Mouse (Mus musculus): ENCODE data around the gene Mst1r. TPM values are rescaled to one million over a fixed set of nuclear protein-coding genes. Genes with fewer than 3 reads are reported as not detected.

Mst1r gene
- total and polyA plus RNA-seq, 2 experiments from 2014 or later = 0.69 to 2.7 TPM

DNA sequence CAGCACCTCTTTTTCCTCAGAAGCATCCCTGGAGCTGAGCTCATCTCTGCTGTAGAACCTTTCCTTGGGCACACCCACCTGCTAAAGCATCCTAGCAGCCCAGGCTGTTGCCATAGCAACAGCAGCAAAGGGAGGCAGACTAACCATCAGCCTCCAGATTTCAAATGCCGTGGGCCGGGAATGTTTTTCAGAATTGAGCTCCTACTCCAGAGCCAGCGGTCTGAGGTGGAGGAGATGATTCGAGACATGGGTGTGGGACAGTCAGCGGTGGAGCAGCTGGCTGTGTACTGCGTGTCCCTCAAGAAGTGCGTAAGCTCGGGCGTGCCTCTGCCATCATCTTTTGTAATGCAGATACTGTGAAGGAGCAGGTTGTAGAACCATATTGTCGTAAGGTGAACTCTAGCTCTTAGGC, 54.7 kb downstream of the Mst1r start:
- ATAC-seq (peak; percentile 54; the same call in 1 of the 2 replicates), DNase-seq (ENCODE audit: low spot score) (peak; percentile 81)
- H3K27me3 ChIP-seq (ENCODE audit: insufficient read depth, low read length) = no peaks in the 10 kb centered on the region
- TF ChIP-seq CTCF (IDR thresholded peaks at IDR 0.05; ENCODE audit: low read depth) = no peak
- no peak overlapping the region for H3K9ac ChIP-seq (replicated peaks; ENCODE audit: low read length)
- H3K9me3 ChIP-seq (ENCODE audit: low read length) = no peaks in the 10 kb centered on the region
- peak overlapping the region; percentile 33; the same call in 1 of the 2 replicates for H3K4me2 ChIP-seq (ENCODE audit: low read depth, low read length)
- no peak overlapping the region for H3K4me3 ChIP-seq (ENCODE audit: low read length)
- peaks cover 7% of the 10 kb centered on the region for H3K4me1 ChIP-seq (ENCODE audit: insufficient read depth, low read length)
- peak overlapping the region; percentile 87 for H3K27ac ChIP-seq
- H3K36me3 ChIP-seq (ENCODE audit: insufficient read depth, low read length) = no peaks in the 10 kb centered on the region; the same call in 1 of the 2 replicates
- 58% methylated on average over 10 of the region's 10 CpGs for WGBS

DNA sequence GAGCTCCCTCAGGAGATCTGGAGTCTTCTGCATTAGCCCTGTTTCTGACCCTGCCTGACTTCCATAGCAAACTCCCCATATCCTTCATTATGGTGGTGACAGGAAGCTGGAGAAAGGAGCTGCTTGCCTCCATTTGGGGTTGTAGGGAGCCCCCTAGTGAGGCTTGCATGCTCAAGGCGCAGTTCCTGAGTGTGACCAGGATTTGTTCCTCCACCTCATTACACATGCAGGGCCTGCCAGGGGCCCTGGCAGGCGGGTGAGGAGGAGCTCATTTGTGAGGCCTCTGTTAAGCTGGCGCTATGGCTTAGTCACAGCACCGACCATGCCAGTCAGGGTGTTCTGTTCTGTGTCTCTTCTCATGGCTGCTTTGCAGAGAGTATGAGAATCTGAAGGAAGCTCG, 55.2 kb downstream of the Mst1r start:
- H3K4me2 ChIP-seq (ENCODE audit: low read depth, low read length) = no peak overlapping the region
- ATAC-seq (peak; percentile 61), DNase-seq (ENCODE audit: low spot score) (peak; percentile 76)
- no peak overlapping the region; the same call in 1 of the 2 replicates for H3K9ac ChIP-seq (replicated peaks; ENCODE audit: low read length)
- TF ChIP-seq CTCF (IDR thresholded peaks at IDR 0.05; ENCODE audit: low read depth) = peak; percentile 67
- H3K36me3 ChIP-seq (ENCODE audit: insufficient read depth, low read length) = no peaks in the 10 kb centered on the region; the same call in 1 of the 2 replicates
- H3K27me3 ChIP-seq (ENCODE audit: insufficient read depth, low read length) = no peaks in the 10 kb centered on the region
- H3K4me3 ChIP-seq (ENCODE audit: low read length) = no peak overlapping the region
- H3K9me3 ChIP-seq (ENCODE audit: low read length) = no peaks in the 10 kb centered on the region
- H3K27ac ChIP-seq = peak overlapping the region; percentile 87
- WGBS = 35% methylated on average over 5 of the region's 5 CpGs
- H3K4me1 ChIP-seq (ENCODE audit: insufficient read depth, low read length) = peaks cover 7% of the 10 kb centered on the region

DNA sequence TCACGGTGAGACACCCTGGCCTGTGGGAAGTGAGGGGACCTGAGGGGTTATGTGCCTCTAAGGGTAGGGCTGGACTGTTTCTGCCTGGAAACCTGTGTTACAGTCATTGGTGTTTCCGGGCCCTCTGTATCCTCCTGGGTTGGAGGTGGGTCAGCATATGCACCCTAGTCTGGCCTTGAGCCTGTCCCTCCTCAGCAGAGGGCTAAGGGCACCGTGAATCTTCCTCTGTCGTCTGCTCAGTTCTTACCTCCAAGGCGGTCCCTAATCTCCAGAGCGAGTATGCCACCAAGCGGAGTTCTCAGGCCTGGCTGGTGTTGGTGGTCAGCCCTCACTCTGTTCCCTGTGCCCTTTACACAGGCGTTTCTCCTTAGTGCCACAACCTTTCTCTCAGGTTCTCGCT, 56.2 kb downstream of the Mst1r start:
- TF ChIP-seq CTCF (IDR thresholded peaks at IDR 0.05; ENCODE audit: low read depth) = no peak
- peaks cover 7% of the 10 kb centered on the region for H3K4me1 ChIP-seq (ENCODE audit: insufficient read depth, low read length)
- 96% methylated on average over 9 of the region's 9 CpGs for WGBS

DNA sequence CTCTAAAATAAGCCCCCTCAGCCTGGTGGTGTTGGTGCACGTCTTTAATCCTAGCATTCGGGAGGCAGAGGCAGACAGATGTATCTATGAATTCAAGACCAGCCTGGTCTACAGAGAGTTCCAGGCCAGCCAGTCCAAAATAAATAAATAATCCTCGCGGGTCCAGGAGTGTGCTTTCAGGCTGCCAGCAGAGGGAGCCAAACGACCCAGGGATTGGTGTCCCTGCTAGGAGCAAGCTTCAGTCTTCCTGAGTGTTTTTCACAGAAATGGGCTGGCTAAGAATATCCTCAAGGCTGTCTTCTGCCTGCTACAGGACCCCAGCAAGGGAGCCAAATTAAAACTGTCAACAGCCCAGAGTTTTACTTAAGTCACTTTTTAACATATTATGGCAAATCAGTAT, 57.0 kb downstream of the Mst1r start:
- Histone ChIP-seq H3K4me2 (ENCODE audit: low read depth, low read length) (no peak overlapping the region), H3K9ac (replicated peaks; ENCODE audit: low read length) (no peak overlapping the region), H3K36me3 (ENCODE audit: insufficient read depth, low read length) (no peaks in the 10 kb centered on the region), H3K4me3 (ENCODE audit: low read length) (no peak overlapping the region), H3K27me3 (ENCODE audit: insufficient read depth, low read length) (no peaks in the 10 kb centered on the region), H3K9me3 (ENCODE audit: low read length) (no peaks in the 10 kb centered on the region), H3K4me1 (ENCODE audit: insufficient read depth, low read length) (peaks cover 7% of the 10 kb centered on the region), H3K27ac (no peak overlapping the region)
- peak; percentile 89 for TF ChIP-seq CTCF (IDR thresholded peaks at IDR 0.05; ENCODE audit: low read depth)
- 27% methylated on average over 5 of the region's 5 CpGs for WGBS
- peak; percentile 65 for ATAC-seq
- peak; percentile 89 for DNase-seq (ENCODE audit: low spot score)

More for the DNA sequence above, 56.2 kb downstream of the Mst1r start:
- no peaks in the 10 kb centered on the region for H3K27me3 ChIP-seq (ENCODE audit: insufficient read depth, low read length)
- H3K27ac ChIP-seq = no peak overlapping the region
- H3K4me3 ChIP-seq (ENCODE audit: low read length) = no peak overlapping the region
- H3K9ac ChIP-seq (replicated peaks; ENCODE audit: low read length) = no peak overlapping the region
- no peaks in the 10 kb centered on the region for H3K9me3 ChIP-seq (ENCODE audit: low read length)
- no peak overlapping the region for H3K4me2 ChIP-seq (ENCODE audit: low read depth, low read length)
- no peak for DNase-seq (ENCODE audit: low spot score)
- H3K36me3 ChIP-seq (ENCODE audit: insufficient read depth, low read length) = no peaks in the 10 kb centered on the region
- no peak for ATAC-seq

DNA sequence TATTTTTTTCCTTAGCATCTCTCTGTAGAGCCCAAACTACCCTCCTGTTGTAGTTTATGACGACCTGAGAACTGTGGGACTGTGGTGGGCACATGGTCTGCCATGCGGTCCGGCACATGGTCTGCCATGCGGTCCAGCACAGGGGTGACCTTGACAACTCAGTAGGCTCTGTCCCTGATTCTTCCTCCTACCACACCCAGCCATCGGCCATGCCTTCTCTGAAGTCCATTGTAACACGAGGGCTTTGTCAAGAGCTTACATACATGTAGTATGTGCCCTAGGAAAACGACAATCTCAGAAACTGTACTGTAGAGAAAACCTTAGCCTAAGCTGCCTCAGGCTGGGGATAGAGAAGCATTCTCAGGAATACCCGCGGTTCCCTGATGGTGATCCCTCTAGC, 58.0 kb downstream of the Mst1r start:
- no peak overlapping the region for H3K4me2 ChIP-seq (ENCODE audit: low read depth, low read length)
- no peaks in the 10 kb centered on the region for H3K9me3 ChIP-seq (ENCODE audit: low read length)
- no peaks in the 10 kb centered on the region for H3K36me3 ChIP-seq (ENCODE audit: insufficient read depth, low read length)
- no peak for TF ChIP-seq CTCF (IDR thresholded peaks at IDR 0.05; ENCODE audit: low read depth)
- ATAC-seq (no peak), DNase-seq (ENCODE audit: low spot score) (no peak)
- no peaks in the 10 kb centered on the region for H3K27me3 ChIP-seq (ENCODE audit: insufficient read depth, low read length)
- no peak overlapping the region for H3K4me3 ChIP-seq (ENCODE audit: low read length)
- no peak overlapping the region for H3K27ac ChIP-seq
- peaks cover 7% of the 10 kb centered on the region for H3K4me1 ChIP-seq (ENCODE audit: insufficient read depth, low read length)
- 93% methylated on average over 9 of the region's 9 CpGs for WGBS
- H3K9ac ChIP-seq (replicated peaks; ENCODE audit: low read length) = no peak overlapping the region

DNA sequence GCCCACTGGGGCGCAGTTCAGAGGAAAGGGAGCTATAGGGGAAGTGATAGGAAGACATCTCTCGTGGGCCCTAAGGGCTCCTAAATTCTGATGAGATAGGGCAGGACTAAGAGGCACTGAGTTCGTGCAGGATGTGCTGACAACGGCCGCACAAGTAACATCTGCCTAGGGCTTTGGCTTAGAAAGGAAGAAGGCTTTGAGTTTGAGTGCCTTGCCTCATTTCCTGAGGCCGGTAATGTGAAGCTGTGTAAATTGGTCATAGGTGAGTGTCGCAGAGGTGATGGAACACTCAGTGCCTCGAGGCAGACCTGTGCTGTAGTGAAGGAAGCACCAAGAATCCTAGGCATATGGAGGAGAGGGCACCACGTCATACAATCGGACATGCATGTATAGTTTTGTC, 60.0 kb downstream of the Mst1r start:
- H3K4me1 ChIP-seq (ENCODE audit: insufficient read depth, low read length) = peaks cover 6% of the 10 kb centered on the region
- H3K9ac ChIP-seq (replicated peaks; ENCODE audit: low read length) = no peak overlapping the region
- no peak for DNase-seq (ENCODE audit: low spot score)
- H3K27me3 ChIP-seq (ENCODE audit: insufficient read depth, low read length) = no peaks in the 10 kb centered on the region
- H3K4me3 ChIP-seq (ENCODE audit: low read length) = no peak overlapping the region
- H3K27ac ChIP-seq = no peak overlapping the region
- no peak for TF ChIP-seq CTCF (IDR thresholded peaks at IDR 0.05; ENCODE audit: low read depth)
- ATAC-seq = no peak
- H3K36me3 ChIP-seq (ENCODE audit: insufficient read depth, low read length) = no peaks in the 10 kb centered on the region
- no peaks in the 10 kb centered on the region for H3K9me3 ChIP-seq (ENCODE audit: low read length)
- H3K4me2 ChIP-seq (ENCODE audit: low read depth, low read length) = no peak overlapping the region
- WGBS = 91% methylated on average over 10 of the region's 10 CpGs

DNA sequence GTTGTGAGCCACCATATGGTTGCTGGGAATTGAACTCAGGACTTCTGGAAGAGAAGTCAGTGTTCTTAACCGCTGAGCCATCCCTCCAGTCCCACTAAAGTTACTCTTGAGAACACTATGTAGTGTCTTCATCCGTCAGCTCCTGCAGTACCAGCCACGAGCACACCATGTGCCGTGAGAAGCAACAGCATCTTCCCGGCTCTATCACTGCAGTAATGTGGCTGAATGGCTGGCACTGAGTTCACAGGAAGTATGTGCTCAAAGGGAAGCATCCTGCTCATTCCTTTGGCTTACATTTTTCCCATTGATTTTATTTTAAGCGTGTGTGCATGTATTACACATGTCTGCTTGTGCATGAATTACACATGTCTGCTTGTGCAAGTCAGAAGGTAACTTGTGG, 60.8 kb downstream of the Mst1r start:
- ATAC-seq = no peak
- no peaks in the 10 kb centered on the region for H3K27me3 ChIP-seq (ENCODE audit: insufficient read depth, low read length)
- H3K9ac ChIP-seq (replicated peaks; ENCODE audit: low read length) = no peak overlapping the region
- TF ChIP-seq CTCF (IDR thresholded peaks at IDR 0.05; ENCODE audit: low read depth) = no peak
- no peak overlapping the region for H3K4me3 ChIP-seq (ENCODE audit: low read length)
- H3K9me3 ChIP-seq (ENCODE audit: low read length) = no peaks in the 10 kb centered on the region
- no peak overlapping the region for H3K27ac ChIP-seq
- no peaks in the 10 kb centered on the region for H3K4me1 ChIP-seq (ENCODE audit: insufficient read depth, low read length)
- DNase-seq (ENCODE audit: low spot score) = no peak
- H3K4me2 ChIP-seq (ENCODE audit: low read depth, low read length) = no peak overlapping the region
- H3K36me3 ChIP-seq (ENCODE audit: insufficient read depth, low read length) = no peaks in the 10 kb centered on the region
- WGBS = 83% methylated on average over 6 of the region's 6 CpGs
